Mouse (Mus musculus) B cell, adult 2 months (primary cell): Measurements from ENCODE around the gene Zfp740.
"Not testable (repeated sequence)": the region's sequence is repeated elsewhere in the genome, so short reads cannot be mapped to it uniquely, and the experiment has no call there.

Experiments used
- DNase-seq, 2 experiments: peaks; one replicate each; pipeline ENCODE4 v3.0.0; 2022

Gene Zfp740

DNA sequence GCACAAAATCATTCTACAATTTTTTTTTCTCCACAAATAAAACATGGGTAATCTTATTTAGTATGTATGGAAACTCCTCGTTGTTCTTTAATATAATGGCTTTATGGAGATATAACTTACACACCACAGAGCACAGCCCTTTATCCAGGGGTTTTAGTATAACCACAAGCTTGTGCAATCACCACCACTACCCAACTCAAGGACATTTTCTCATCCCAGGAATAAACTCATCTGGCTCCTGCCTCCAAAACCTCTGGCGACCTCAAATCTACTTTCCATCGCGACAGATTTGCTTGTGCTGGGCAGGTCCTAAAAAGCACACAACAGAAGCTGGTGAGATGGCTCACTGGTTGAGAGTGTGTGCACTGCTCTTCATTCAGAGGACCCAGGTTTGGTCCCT is 9.4 kb upstream of the Zfp740 start:
- no peak for DNase-seq

DNA sequence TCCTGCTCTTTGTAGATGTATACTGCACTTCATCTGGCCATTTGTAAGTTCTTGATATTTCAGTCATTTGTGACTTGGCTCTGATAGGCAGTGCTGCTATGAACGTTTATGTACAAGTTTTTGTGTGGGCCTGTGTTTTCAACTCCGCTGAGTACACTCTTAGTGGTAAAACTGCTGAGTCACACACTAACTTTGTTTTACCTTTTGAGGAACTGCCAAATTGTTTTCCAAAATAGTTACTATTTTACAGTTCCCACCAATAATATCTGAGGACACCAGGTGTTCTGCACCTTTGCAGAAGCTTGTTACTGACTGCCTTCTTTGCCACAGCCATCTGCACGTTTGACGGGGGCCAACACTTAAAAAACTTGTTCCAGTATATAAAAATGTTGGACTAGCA is 8.6 kb upstream of the Zfp740 start:
- DNase-seq = no peak

DNA sequence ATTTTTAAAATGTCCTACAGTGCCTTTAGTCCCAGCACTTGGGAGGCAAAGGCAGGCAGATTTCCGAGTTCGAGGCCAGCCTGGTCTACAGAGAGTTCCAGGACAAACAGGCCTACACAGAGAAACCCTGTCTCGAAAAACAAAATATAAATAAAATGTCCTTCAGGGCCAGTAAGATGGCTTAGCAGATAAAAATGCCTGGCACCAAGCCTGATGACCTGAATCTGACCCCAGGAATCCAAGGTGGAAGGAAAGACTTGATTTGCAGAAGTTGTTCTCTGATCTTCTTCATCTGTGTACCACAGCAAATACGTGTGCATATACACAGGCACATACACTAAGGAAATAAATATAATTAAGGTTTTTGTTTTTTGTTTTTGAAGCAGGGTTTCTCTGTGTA is 7.7 kb upstream of the Zfp740 start:
- DNase-seq = no peak

DNA sequence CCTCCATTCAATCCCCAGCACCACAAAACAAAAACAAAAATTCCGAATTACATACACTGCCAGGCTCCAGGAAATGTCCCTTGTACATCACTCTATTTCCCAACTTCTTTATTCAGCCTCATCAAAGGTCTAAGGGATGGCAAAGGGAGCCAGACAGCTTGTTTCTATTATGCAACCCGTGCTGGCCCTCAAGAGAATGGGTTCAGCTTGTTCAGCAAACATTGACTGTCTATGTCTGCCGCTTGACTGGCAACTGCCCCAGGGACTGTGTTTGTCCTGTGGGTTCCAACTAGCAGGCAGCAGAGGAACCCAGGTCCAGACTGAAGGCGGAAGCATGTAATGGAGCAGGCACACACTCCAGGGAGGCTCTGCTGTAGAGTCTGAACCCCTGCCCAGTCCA is 4.2 kb upstream of the Zfp740 start:
- no peak for DNase-seq

DNA sequence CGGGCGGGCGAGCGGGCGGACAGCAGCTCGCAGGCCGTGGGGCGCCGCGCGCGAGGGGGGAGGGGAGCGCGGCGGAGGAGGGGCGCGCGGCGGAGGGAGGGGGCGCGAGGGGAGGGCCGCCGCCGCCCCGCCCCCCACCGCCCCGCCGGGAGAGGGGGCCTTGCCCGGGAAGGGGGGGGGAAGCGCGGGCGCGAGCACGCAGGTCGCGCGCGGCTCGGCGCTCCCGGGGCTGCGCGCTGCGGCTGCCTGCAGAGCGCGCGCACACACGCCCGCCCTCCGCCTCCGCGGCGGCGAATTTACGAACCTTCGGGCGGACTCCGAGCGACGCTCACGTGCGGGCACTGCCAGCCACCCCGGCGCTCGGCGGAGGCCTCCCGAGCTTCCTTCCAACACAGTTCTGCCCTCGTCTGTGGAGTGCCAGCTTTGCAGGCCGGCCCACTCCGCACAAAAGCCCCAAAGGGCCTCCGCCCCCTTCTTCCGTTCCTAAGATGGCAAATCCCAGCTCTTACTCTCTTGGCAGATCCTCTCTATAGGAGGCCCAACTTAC is 859 bp downstream of the Zfp740 start:
- DNase-seq = peak; percentile 62 to 65

DNA sequence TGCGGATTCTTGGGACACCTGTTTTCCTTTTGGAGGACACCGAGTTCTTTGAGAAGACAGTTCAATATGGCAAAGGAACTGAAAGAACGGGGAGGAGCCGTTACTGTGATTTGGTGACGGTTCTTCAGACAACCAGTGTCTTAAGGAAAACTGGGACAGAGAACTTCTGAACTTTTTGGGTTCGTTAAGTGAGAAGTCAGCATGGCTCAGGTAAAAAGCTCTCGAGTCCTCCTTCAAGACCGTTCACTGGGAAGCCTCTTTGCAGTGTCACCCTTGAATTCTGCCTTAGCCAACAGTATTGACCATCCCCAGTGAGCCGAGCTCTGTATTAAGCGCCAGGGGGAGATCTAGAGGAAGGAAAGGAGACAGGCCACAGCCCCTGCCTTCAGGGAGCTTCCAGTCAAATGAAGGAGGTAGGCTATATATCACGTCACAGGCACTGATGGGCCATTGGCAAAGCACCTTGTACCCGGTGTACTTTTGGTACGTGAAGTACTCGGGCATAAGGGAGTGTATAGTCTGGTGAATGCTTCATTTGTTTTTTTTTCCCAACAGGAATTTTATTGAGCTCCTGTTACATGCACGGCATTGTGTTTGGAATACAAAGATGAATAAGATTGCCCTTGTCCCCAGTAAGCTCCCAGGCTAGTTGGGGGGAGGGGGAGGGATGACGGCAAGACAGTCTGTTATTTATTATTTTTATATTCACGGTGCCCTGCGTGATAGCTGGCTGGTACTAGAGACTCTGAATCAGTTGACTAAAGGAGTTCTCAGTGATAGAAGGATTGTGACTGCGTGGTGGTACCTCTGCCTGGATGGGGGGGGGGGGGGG is 1.8 kb downstream of the Zfp740 start, which contains the start of gene Csad:
Csad (minus strand) TSS at position 51 of the 832 bp plus-strand sequence.
- no peak for DNase-seq

DNA sequence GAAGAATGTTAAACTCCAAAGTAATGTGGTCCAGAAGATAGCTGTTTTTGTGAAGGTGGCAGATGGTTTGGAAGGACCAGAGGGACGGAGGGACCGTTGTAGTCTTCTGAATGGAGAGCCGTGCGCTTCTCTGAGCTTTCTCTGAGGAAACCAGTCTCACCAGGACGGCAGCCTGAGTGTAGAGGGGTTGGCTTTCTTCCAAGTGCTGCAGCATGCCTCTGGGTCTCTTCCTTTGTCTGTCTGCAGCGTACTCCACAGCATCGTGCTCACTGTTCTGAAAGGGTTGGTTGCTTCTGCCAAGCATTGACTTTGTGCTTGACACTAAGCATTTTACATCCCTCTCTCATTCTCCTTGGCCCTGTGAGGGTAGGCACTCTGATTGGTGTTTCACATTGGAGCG is 2.7 kb downstream of the Zfp740 start:
- DNase-seq = no peak

DNA sequence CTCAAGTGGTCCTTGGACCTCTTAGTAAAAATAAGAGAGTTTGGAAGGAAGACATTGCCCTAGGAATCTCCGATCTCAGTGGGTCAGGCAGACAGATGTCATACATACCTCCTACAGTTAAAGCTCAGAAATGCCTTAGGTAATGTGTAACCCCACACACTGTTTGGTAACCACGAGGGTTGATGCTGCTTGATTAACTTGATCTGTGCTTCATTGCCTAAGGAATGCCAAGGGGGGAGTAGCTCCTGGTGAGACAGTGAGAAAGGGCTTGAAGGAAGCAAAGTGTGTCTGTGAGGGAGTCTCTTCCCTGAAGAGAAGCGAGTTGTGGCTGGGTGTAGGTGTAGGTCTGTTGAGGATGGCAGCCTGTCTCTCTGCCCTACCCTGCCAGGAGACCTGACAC is 4.3 kb downstream of the Zfp740 start:
- no peak for DNase-seq

DNA sequence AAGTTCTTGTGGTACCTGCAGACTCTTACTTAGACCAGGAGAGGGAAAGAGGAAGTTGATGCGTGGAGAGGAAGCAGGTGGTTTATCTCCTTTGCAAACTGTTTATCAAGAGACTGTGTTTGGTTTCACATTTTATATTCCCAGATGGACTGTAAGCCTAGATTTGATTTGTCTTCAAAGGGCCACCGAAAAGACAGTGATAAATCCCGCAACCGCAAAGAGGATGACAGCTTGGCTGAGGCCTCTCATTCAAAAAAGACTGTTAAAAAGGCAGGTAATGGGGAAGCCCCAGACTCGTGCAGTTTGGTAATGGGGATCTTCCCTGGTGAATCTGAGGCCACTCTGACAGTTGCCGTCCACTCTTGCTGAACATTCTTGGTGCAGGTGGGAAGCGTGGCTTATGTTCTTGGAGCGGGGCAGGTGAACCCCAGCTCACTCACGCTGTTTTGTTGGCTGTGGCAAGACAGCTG is 5.1 kb downstream of the Zfp740 start:
- peak; percentile 68 to 70 for DNase-seq

DNA sequence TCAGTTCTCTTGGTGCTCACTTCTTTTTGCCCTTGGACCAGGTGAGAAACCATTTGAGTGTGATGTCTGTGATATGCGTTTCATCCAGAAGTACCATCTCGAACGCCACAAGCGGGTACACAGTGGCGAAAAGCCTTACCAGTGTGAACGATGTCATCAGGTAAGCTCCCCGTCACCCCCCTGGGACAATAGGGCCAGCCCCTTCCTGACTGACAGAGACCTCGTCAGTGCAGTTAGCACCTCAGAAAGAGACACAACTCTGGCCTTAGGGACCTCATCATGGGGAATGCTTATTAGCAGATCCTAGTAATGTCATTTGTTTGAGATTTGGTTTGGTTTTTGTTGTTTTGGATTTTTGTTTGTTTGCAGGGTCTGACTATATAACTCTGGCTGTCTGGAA is 6.1 kb downstream of the Zfp740 start:
- DNase-seq = peak in 1 of 2 experiments; percentile 42

DNA sequence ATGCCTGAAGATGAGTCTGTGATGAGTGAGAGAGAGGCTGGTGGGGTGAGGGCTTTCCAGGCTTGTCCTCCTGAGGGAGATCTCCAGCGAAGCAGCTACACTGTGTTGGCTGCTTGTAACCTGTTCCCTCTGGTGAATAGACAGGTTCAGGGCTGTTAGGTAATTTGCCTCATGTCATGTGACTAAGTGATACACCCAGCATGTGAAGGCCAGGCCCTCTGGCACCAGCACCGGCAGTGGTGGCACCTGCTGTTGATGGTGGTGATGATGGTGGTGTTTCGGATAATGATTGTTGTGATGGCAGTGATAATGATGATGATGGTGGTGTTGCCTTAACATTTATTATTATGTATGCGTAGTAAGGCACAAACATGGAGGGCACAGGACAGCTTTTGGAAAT is 7.8 kb downstream of the Zfp740 start:
- no peak for DNase-seq

DNA sequence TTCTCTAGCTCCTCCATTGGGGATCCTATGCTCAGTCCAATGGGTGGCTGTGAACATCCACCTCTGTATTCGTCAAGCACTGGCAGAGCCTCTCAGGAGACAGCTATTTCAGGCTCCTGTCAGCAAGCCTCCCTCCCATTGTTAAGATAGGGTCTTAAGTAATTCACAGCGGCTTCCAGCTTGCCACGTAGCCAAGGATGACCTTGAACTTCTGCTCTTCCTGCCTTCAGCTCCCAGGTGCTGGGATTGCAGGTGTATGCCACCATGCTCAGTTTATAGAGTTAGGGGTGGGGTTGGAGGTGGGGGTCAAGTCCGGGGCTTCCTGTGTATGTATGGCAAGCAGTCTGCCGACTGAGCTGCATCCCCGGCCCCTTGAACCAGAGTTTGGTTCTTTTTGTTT is 8.8 kb downstream of the Zfp740 start:
- no peak for DNase-seq

DNA sequence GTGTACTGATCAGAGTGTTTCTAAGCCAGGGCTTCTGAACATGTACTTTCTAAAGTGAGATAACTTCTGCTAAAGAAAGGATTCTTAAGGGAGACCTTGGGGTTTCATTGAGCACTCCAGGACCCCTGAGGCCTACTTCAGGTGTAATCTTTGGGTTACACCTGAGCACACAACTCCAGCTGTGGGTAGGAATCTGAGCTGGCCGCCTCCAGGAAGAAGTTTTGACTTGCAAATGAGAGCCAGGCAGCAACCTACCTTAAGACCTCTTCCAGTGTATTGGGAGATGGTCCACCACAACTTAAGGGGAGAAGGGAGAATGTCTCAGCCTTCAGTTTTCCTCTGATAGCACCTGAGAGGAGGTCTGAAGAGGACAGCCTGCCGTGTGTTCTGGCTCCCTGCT is 11.1 kb downstream of the Zfp740 start:
- no peak for DNase-seq

DNA sequence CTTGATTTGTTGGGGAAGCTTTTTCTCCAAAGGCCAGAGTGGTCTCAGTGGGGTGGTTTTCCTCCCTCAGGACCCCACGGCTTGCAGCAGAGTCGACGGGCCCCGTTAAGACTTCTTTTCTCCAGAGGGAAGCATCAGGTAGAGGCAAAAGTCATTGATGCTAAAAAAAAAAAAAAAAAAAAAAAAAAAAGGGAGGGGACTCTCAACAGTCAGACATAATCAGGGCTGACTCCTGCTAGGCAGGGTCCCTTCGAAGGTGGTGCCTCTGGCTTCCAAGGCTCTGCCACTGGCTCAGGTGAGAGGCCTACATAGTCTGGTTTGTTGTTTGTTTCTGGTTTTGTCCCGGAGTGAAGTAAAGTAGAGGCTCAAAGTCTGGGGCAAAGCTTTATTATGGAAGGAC is 12.6 kb downstream of the Zfp740 start:
- DNase-seq = no peak

DNA sequence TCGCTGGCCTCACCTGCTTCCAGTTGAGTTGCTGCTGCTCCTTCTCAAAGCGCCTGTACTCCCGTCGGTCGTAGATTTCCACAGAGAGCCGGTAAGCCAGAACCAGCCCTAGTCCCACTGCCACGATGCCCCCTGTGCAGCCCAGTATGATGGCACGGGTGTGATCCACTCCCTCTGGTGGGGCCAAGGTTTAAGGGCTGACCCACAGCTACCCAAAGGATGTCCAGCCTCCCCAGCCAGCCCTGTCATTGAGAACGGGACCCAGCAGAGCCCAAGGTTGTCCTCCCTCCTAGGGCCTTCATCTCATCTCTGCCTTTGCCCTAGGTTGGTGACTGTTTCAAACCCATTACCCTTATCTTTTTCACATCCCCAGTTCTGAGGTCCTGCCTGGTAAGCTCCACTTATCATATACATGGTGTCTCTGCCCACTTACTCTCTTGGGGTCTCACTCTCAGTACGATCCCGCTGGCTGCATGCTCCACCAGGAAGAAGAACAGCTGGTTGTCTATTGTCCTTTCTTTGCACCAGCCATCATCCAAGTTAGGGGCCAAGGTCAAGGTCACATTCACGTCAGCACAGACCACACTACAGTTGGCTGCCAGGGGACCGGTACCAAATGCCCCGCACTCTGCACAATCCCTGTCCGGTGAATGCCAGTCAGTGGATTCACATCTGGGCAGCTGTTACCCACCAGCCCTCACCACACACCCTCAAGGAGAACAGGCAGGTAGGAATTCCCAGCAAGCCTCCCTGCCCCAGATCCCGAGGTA is 13.6 kb downstream of the Zfp740 start:
- DNase-seq = no peak

DNA sequence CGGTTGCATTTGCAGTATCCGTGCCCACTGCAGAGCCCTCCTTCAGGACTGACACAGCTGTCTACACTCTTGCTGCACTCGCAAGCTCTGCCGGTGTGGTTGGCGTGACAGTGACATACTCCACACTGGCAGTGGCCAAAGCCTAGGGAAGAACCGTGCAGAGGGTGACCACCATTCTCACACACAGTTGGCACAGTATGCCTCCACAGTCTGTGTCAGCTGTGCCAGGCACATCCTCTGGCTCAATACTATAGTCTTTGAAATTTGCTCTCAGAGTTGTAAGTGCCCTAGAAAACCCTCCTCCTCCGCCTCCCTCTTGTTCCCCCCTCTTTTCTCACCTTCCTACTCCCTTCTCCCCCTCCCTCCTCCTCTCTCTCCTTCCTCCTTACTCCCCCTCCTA is 14.3 kb downstream of the Zfp740 start:
- no peak for DNase-seq

DNA sequence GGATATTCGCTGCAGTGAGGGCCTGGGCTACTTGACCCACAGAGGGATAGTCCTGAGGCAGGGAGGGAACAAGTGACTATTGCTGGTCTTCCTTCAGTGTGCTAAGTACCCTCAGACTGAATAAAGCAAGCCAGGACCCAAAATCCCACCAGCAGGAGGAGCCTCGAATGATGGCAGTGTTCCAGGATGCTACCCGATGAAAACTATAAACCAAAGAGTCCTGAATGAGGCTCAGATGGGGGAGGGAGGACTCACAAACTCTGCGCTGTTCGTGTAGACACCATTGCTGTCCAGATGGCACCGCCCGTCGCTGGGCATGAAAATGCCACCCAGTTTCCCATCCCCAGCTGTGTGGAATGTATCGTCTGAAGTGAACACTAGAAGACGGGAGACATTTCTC is 19.3 kb downstream of the Zfp740 start:
- no peak for DNase-seq

DNA sequence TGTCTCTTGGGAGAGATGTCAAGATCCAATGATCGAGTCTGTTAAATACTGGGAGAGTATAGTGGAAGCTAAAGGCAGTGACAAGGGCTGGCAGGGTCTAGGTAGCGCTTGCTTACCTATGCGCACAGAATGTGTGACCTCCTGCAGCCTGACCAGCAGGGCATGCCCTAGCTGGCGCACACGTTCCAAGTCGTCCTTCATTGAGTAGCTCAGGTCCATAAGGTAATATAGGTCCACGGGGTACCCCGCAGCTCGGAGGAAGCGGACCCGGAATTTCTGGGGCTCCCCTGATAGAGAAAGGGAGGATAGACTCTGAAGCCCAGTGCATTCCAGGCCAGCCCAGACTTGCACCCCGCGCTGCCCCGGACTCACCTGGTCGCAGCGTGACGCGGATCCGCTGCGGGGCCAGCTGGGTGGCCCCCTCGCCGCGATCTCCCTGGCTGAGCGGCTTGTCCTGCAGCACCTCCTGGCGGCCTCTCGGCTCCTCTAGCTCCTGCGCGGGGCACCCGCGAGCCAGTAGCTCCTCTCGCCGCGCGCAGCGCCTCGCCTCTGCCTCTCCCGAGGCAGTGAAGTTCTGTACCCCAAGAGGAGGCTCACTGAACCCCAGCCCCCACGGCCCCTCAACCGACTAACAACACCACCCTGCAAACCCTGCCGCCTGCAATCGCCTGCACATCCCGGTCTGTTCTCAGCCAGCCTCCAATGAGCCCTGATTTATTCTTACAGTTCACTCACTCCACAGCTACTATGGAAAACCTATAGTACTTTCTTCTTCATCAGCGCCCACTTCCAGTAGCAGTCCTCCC is 21.3 kb downstream of the Zfp740 start:
- peak; percentile 86 to 89 for DNase-seq

DNA sequence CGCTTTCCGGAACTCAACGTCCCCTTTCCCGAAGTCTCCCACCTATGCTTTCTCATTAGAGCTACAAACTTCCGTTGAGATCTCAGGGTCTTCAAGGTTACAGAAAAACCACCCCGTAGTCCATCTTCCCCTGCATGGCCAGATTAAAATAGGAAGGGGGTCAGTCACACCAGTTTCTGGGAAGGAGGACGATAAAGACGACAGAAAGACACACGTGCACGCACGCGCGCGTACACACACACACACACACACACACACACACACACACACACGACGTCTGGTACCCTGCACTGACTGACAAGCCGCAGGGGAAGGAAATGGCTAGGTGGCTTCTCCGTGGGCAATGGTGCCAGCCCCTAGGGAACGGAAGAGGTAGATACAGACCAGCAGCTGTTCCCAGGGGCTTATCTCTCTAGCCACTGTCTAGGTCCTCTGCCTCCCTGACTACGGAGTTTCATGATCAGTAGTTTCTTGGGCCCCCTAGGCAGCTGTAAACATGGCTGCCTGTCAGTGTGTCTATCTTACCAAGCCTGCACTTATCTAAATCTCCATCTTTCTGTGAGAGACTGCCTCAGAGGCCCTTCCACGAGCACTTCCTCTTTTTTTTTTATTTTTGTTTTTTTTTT is 22.1 kb downstream of the Zfp740 start:
- peak; percentile 81 to 82 for DNase-seq

DNA sequence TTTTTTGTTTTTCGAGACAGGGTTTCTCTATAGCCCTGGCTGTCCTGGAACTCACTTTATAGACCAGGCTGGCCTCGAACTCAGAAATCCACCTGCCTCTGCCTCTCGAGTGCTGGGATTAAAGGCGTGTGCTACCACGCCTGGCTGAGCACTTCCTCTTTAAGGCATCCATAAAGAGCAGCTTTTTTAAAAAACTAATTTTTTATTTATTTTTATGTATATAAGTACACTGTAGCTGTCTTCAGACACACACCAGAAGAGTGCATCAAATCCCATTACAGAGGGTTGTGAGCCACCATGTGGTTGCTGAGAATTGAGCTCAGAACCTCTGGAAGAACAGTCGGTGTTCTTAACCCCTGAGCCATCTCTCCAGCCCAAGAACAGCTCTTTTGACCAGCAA is 22.6 kb downstream of the Zfp740 start:
- DNase-seq = not testable (repeated sequence)

DNA sequence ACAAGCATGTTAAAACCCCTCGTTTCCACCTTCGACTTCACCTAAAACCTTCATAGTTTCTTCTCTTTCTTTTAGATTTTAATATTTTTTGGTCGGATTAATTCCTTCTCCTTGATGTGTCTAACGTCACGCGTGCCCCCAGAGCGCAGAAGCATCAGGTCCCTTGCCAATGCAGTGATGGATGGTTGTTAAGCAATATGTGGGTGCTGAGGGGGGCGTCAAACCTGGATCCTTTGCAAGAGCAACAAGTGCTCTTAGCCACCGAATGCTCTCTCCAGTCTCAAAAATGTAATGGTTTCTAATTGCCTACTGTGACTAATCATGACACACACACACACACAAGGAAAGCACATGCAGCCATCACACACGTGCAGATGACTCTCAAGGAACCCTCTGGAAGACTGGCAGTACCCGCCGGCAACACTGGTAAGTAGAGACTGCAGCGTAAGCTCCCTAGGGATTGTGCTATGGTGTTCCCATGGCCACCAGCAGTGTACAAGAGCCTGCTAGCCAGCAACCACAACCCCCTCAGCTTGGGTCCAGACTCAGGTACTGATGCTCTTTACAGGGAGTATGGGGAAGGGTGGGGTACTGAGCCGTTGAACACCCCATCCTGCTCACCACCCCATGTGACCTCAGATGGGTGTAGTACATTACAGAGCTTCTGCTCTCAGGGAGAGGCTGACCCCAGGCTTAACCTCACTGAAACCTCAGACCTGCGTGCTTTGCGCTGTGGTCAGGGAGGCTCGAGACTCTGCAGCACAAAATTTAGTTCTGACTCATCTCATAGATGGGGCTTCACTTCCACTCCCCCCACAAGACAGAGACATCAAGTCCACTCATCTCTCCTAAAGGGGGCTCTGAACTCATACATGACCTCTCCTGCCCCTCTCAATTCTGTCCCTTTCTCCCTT is 27.6 kb downstream of the Zfp740 start:
- DNase-seq = peak in 1 of 2 experiments; percentile 34
